Mouse (Mus musculus): ENCODE measurements around the gene Gjd2.
A peak's percentile ranks its signal among the peaks of the same experiment; 100 is the strongest.

Gene Gjd2

DNA sequence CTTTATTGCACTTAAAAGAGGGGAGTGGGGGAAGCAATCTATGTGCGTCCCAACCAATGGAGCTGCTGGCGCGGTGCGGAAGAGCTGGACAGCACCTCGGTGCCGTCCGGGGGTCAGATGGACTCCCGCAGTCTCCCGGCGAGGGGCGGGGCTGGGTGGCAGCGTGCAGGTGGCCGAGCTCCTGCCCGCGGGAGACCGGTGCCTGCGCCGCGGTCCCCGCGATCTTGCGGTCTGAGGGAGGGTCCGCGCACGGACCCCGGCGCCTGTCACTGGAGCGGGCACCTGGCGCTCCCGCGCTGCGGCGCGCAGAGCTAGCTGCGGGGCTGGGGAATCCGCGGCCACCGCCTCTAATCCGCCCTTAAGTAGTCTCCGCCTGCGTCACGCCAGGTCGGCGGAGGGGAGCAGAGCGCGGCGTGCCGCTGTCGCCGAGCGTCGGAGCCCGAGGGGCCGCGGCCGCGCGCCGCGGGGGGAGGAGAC lies at the start of gene Gjd2:
Gene Gjd2, minus strand, starts transcription at position 325 of the 477 bp plus-strand sequence.
- DNase-seq (ENCODE audit: low read depth, low spot score), result no peak

DNA sequence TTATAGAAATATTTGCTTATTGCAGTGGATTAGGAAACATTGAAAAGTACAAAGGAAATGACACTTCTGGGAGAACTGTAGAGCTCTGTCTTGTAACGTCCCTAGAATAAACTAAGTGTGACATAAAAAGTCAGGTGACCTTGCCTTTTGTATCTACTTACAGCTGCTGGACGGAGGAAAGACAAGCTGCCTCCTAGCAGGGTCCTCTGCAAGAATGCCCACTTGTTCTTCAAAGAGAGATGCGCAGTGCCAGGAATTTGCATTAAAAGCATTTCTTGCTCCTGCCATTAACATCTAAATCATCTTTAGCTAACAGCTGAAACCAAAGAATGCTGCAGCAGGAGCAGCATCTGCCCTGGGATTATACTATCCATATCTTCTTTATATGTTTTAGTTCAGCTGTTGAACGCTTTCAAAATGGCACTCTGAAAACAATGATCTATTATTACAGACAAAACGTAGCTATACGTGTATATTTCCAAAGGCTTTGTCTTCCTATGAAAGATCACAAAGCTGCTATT lies 46.7 kb upstream of the Gjd2 start:
- no peak for DNase-seq (ENCODE audit: low read depth, low spot score)

DNA sequence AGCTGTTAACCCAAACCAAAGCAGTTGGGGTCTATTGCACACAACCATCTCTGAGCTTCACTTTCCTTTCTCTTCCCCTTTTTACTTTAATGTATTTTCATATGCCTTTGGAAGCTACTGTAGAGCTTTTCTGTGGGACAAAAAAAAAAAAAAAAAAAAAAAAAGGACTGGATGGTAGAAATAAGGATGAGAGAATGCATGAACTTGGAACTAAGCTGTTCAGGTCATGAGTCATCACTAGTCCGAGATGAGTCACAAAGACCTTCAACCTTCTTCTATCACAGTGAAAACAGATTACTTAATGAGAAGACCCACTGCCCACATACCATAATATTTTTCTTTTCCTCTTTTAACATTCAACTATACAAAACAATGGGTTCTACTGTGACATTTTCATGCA lies 46.2 kb upstream of the Gjd2 start:
- DNase-seq (ENCODE audit: low read depth, low spot score), result no peak

DNA sequence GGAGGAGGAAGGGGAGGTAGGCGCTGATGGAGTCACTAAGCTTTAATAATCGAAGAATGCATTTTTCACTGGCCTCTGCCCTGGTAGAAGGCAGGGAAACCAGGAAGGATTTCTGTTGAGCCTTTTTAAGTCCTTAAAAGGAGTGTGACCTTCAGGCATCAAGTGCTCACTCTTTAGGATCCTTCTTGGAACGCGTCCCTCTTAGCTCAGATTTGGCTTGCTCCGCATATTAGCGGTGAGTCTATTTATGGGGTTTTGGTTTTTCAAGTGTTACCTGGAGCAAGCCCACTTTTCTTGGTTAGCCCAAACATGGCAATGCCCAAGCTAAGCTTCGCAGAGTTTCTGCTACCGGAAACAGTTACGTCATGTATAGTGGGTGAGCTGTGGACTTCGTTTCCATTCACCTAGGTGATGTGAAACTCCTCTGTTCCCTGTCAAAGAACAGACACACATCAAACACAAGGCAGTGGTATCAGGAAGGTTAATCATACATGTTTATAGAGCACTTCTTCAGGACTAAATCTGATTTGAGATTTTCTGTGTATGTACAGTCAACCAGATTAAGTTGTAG lies 44.9 kb upstream of the Gjd2 start:
- DNase-seq (ENCODE audit: low read depth, low spot score), result no peak

DNA sequence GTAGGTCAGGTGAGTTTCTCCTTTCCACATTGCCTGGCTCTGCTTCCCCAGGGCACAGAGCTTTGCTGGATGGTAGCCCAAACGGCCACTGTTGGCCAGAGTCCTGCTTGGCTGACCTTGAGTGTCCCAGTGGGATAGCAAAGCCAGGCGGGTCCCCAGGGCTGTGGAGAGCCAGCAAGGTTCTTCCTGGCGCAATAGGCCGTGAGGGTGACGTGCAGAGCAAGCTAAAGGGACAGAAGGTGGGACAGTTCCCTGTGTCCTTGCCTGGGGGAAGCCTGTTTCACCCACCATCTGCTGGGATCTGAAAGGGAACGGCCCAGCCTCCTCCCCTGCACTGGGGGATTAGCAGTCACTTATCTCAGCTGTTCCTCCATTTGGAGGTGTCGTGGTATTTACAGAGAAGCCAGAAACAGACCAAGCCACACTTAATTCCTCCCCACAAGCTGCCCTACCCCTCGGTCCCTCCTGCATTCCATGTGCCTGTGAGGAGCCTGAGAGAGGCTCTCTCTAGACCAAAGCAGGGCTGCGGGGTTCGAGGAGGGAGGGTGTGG lies 44.0 kb upstream of the Gjd2 start:
- no peak for DNase-seq (ENCODE audit: low read depth, low spot score)

DNA sequence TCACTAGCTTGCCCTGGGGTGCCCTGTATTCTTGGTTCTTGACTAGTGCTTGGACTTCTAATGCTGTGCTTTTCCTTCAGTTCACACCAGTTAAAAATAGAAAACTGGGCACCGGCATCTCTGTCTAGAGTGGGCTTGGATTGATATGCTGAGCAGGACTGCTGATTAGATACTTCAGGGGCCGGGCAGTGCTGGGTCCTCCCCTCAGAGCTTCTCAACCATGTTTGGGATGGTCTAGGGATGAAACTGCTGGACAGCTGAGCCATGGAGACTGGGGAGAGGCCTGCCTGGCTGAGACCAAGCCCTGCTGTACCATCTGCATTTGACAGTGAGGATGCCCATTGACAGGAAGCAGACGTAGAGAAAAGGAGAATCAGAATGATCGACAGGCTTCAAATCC lies 40.7 kb upstream of the Gjd2 start:
- no peak for DNase-seq (ENCODE audit: low read depth, low spot score)

DNA sequence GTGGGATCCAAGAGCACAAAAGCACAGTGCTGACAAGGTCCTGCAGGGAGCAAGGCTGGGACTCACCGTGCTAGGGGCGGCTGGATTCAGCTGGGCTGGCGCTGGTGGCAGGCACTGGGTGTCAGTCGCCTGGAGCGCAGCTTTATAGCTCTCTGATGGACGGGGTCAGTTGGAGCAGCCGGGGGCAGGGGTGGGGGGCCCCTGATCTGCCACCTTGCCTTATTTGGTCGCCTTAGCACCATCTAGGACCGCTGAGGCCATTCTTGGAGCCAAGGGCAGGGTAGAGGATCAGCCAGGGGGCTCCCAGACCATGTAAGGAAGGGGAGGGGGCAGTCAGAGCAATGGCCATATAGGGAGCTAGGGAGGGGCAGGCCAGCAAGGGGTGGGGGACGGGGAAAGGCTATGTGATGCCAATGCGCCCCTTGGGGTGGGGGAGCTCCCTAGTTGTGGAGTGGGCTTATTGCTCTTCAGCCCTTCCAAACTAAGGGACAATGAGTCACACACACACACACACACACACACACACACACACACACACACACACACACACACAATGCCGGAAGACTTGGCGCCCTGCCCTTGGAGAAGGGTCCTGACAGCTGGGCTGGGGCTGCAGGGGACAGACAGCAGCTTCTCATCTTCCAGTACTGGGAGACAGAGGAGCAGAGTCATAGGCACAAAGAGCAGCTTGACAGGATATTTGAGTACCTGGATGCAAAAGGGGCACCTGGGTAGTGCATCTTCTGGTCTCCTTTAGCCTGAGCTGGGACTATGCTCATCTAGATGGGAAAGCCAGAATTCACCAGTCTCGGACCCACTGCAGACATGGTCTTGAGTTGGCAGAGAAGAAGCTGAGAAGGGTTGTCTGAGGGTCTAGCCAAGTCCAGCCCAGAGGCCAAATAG lies 39.5 kb upstream of the Gjd2 start, which contains the start of gene Actc1:
Gene Actc1, minus strand, starts transcription at position 853 of the 903 bp plus-strand sequence.
- no peak for DNase-seq (ENCODE audit: low read depth, low spot score)

DNA sequence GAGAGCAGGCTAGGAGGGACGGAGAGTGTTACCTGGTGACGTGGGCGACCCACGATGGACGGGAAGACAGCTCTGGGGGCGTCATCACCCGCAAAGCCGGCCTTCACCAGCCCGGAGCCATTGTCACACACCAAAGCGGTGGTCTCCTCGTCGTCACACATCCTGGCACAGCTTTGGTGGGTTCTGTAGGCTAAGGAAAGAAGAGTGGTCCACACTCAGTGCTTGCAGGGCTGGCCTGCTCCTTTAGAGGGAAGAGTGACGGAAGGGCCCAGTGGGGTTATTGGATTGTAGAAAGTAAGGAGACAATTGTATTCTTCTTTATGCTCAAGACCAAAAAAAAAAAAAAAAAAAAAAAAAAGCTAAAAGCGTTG lies 38.4 kb upstream of the Gjd2 start:
- DNase-seq (ENCODE audit: low read depth, low spot score), result no peak

DNA sequence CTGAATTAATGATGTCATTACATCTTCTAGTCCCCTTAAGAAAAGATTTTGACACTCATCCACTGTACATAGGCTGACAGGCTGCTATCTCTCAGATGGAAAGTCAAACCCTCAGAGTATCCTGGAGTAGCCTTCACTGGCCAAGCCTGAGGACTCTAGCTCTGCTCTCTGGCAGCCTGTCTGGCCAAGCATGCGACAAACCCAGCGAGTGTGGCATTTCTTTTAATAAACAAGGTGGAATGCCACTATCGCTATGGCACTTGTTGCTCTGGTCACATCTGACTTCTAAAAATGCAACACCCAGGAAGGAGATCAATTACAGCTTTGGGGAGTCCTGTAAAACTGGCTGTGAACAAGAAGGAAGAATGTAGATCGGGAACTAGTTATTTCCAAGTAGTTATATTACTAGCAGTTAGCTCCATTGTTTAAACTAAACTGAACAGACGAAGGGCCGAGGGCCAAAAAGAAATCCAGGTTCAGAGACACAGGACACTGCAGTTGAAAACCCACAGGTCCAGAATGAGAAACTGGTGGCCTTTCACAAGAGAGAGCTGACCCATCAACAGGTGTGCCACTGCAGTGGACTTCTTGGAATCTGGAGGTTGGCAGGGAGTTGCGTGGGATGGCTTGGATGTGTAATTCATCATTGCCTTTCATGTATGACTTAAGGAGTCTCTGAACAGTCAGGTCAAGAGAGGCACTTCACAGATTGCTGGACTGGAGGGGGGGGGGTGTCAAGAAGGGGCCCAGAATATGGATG lies 37.9 kb upstream of the Gjd2 start:
- DNase-seq (ENCODE audit: low read depth, low spot score), result no peak

DNA sequence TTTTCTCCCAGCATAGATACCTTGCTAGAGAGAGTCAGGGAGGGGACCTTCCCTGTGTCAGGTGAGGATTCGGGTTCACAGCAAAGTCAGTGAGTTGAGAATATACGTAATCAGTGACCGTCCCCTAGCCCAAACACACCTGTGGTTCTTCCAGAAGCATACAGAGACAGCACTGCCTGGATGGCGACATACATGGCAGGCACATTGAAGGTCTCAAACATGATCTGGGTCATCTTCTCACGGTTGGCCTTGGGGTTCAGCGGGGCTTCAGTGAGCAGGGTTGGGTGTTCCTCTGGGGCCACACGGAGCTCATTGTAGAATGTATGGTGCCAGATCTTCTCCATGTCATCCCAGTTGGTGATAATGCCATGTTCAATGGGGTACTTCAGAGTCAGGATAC lies 36.7 kb upstream of the Gjd2 start:
- no peak for DNase-seq (ENCODE audit: low read depth, low spot score)

DNA sequence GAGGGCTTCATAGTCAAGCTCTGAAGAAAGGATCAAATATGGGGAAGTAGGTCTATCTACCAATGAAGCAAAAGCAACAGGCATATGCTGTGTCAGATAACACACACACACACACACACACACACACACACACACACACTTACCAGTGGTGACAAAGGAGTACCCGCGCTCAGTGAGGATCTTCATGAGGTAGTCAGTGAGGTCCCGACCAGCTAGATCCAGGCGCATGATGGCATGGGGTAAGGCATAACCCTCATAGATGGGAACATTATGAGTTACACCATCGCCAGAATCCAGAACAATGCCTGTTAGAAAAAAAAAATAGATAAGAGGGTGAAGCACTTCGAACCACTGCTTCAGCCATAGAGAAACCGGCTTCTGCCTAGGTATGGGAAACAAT lies 36.0 kb upstream of the Gjd2 start:
- DNase-seq (ENCODE audit: low read depth, low spot score), result no peak

DNA sequence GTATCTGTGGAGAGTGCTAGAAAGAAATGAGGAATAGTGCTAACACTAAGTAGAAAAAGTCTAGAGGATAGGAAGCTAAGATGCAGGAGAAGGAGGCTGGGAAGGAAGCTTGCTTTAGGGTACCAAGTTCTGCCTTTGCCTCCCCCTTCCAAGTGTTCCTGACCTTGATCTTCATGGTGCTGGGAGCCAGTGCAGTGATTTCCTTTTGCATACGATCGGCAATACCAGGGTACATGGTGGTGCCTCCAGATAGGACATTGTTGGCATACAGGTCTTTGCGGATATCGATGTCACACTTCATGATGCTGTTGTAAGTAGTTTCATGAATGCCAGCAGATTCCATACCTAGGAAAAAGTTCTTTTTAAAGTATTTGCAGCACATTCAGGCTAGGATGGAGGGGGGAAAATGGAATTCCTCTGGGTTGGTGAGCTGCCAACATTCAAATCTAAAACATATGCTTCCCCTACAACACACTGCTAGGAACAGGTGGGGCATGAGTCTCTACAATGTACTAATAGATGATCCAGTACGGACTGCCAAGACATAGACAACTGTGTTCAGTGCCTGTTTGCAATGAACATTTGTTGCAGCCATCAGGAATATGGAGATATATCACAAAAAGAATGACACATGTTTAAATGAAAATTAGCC lies 34.7 kb upstream of the Gjd2 start:
- DNase-seq (ENCODE audit: low read depth, low spot score), result peak; percentile 37

DNA sequence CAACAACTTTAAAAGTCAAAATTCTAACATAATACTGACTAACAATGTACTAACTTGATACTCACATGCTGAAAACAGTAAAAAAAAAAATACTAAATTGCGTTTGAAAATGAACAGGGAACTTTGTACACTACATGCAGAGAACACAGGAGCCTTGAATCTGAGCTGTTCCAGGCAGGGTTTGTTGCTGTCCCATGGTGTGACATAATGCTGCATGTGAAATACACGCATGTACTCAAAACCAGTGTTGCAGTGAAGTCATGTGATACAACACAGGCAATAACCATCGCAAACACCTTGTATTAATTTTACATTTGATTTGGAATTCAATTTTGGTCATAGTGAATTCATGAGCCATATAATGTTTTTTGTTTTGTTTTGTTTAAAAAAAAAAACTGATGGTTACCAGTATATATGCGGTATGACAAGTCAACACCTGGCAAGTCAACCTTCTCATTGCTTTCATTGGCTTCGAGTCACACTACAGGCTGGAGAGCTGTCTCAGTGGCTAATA lies 32.8 kb upstream of the Gjd2 start:
- DNase-seq (ENCODE audit: low read depth, low spot score), result no peak

DNA sequence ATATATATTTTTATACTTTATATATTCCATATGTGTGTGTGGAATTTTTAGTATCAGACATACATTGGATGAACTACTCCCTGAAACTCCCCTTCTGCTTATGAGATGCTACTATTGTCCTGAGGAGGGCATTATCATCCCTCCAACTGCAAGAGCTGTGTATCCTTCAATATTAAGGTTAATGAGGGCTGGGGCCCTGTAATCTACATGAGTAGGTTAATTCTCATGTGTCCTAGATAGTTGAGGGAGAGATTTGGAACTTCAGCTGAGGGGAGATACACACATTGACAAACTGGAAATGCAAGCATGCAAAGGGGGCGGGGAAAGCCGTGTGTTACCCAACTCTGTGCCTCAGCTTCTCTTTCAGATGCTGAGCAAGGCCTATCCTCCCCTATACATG lies 24.5 kb upstream of the Gjd2 start:
- DNase-seq (ENCODE audit: low read depth, low spot score), result no peak

DNA sequence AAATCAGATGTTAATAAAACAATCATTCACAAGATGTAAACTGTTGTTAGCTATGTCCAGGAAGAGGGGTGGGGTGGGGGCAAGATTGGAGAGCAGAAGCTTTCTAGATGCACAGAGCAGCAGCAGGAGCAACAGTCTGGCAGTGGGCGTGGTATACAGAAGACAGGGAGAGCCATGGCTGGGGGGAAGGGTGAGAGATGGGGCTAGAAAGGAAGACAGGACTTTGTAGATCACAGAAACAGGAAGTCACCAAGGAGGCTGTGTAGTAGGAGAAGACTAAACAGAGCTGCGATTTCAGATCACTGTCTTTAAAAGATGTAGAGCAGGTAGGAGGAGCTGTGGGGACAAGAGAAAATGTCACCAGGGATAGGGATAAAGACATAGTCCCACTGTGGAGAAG lies 18.8 kb upstream of the Gjd2 start:
- no peak for DNase-seq (ENCODE audit: low read depth, low spot score)

DNA sequence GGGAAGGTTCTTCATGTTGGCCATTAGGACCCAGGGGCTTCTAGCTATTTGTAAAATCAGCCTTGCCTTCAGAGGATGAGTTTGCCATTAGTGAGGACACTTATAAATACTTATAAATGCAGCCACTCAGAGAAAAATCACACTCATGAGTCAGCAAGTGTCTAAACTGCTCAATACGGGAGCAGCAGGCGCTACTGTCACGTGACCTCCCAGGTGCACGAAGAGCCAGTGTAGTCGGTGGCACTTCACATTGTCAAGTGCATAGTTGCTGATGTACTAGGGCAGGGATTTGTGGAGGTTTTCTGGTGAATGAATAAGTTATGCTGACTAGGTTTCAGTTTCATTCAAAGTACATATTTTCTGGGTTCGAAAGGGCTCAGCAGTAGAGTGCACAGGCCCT lies 10.0 kb upstream of the Gjd2 start:
- DNase-seq (ENCODE audit: low read depth, low spot score), result no peak

DNA sequence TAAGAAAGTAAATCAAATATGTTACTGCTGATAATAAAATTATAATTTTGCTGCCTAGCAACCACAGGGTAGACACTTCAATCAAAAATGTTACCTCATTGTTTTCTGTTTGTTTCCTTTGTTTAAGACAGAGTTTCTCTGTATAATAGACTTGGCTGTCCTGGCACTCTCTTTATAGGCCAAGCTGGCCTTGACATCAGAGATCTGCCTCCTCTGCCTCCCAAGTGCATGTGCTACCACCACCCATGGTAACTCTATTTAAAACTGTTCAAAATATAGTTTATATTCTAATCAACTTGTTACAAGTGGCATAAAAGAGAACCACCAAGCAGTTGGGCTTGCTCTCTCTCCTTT lies 6.8 kb upstream of the Gjd2 start:
- DNase-seq (ENCODE audit: low read depth, low spot score), result no peak

DNA sequence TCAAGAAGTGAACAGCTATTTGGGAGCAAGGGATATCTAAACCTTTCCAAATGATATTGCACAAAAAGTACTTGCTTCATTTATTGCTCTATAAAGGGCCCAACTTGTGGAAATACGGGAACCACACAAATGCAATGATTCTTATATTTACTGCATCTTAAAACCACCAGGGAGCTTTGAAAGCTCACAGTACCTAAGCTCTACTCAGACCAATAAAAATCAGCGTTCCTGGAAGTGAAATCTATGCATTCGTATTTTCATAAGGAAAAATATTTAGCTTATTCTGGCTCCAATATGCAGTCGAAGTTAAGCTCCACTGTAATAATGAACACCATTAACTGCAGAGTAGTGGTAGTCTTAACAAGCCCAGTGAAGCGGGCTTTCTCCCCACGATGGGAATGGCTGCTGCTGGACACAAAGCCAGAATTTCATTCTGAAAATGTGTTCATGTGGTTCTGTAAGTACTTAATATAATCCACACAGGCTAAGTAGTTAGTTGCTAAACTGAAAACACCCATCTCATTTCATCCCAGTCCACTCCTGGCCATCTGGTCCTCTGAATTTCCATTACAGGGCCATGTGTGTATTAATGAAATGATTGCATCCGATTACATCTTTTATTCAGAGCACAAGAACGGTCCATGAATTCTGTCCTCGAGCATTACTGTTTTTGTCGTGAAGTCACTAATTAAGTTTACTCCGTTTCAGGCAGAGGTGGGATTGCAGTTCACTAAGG lies 6.2 kb upstream of the Gjd2 start:
- DNase-seq (ENCODE audit: low read depth, low spot score), result no peak

DNA sequence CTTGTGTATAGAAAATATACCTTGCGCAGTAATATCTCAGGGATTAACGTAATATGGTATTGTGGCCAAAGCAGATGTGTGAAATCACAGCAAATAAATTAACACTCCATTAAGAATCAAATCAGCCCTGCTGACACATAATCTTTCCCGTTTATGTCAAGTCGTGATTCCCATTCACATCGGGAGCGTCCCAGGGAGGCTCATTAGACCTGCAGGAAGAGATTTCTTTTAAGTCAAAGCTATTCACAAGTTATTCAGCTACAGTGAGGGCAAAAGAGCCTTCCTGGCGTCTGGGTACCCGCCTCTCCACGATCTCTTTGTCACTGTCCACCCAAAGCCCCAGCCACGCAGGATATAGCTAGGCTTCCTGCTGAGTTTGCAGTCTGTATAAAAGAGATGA lies 4.7 kb upstream of the Gjd2 start:
- no peak for DNase-seq (ENCODE audit: low read depth, low spot score)

DNA sequence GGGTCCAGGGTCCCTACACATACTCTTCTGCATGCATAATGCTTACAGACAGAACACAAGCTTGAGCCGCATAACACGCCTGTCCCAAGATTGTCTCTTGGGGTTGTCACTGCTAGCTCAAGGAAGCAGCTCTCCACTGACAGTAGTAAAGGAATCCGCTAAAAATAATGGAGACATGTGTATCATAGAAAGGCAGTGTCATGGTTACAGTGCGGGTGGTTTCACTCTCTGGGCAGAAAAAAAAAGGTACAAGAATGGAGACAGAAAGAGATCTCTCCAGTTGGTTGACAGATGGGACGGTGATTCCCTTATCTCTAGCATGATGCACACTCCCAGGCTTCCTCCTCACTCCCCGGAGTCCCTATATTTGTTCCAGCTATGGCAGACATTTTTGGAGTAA lies 1.4 kb upstream of the Gjd2 start:
- DNase-seq (ENCODE audit: low read depth, low spot score), result no peak

DNA sequence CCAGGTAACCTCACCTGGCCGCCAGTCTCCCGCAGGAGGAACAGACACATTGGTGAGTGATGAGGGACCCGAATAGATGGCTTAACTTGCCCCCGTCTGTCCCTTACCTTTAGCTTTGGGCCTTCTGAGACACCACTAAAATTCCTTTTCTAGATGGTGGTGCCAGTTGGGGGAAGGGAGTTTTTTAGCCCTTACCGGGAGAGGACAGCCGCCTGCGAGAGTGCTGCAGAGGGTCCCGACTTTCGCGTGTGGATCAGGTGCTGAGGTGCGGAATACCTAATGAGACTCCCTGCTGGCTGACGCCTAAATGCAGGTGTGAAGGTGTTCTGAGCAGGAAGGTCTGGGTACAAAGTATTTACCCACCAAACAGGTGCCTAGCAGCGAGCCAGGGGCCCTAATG lies 427 bp upstream of the Gjd2 start:
- DNase-seq (ENCODE audit: low read depth, low spot score), result no peak
